Mouse (Mus musculus) liver, embryonic 14.5 days (tissue): ENCODE results near the gene Stat6. TPM values are rescaled to one million over a fixed set of nuclear protein-coding genes. Genes with fewer than 3 reads are reported as not detected.

Experiments used
- ATAC-seq: fragments of 200-750 bp; cut with Nextera tagmentation; 2 replicates; pipeline ENCODE4 v1.8.0; 2017; ENCODE audit warnings: moderate number of reproducible peaks, mild to moderate bottlenecking, moderate library complexity; ENCODE audit not compliant: insufficient read depth
- DNase-seq, 3 experiments: peaks; one replicate each; pipeline ENCODE4 v3.0.0-alpha.2; 2012 to 2013; ENCODE audit warnings: low read depth in 3 of 3, low spot score in 3 of 3
- H3K27ac ChIP-seq: fragments of 300-500 bp; sonication (generic); 2 replicates; pipeline ENCODE4 v1.5.1; 2014; ENCODE audit warnings: moderate library complexity, mild to moderate bottlenecking, control low read depth, inconsistent platforms
- H3K27me3 ChIP-seq: fragments of 300-500 bp; sonication (generic); 2 replicates; pipeline ENCODE4 v1.6.1; 2014; ENCODE audit warnings: mild to moderate bottlenecking, low read length, moderate library complexity; ENCODE audit not compliant: control insufficient read depth, insufficient read depth
- H3K36me3 ChIP-seq: fragments of 300-500 bp; sonication (generic); replicated peaks from 2 replicates; pipeline ENCODE4 v1.6.1; 2014; ENCODE audit warnings: low read depth; ENCODE audit not compliant: control insufficient read depth, insufficient read depth
- H3K4me1 ChIP-seq, 2 experiments: fragments of 200-500 bp in 1 of 2; fragments of 300-500 bp in 1 of 2; sonication (generic) in 1 of 2; replicated peaks; 2 replicates each; pipeline ENCODE4 v1.6.1; 2012 to 2014; ENCODE audit warnings: antibody characterized with exemption in 1 of 2, inconsistent platforms in 1 of 2, low read length in 1 of 2; ENCODE audit not compliant: control insufficient read depth in 2 of 2, insufficient read depth in 2 of 2
- H3K4me2 ChIP-seq: fragments of 300-500 bp; sonication (generic); 2 replicates; pipeline ENCODE4 v1.6.1; 2014; ENCODE audit warnings: low read depth, mild to moderate bottlenecking, control low read depth, moderate library complexity
- H3K4me3 ChIP-seq, 2 experiments: fragments of 200-500 bp in 1 of 2; fragments of 300-500 bp in 1 of 2; sonication (generic) in 1 of 2; 2 replicates each; pipeline ENCODE4 v1.5.1; 2012 to 2014; ENCODE audit warnings: low read depth in 2 of 2, low read length in 2 of 2, mild to moderate bottlenecking in 2 of 2, control low read depth in 1 of 2, inconsistent platforms in 1 of 2, moderate library complexity in 1 of 2; ENCODE audit not compliant: insufficient read depth in 1 of 2
- H3K9ac ChIP-seq: fragments of 300-500 bp; sonication (generic); replicated peaks from 2 replicates; pipeline ENCODE4 v1.6.1; 2014; ENCODE audit warnings: mild to moderate bottlenecking, control low read depth, moderate library complexity
- H3K9me3 ChIP-seq: fragments of 300-500 bp; sonication (generic); 2 replicates; pipeline ENCODE4 v1.6.1; 2016; ENCODE audit warnings: low read length, mixed read lengths; ENCODE audit not compliant: control insufficient read depth
- CTCF ChIP-seq: IDR thresholded peaks from 2 replicates; pipeline ENCODE4 v1.5.1; 2016; ENCODE audit warnings: antibody characterized with exemption, low read depth, control low read depth
- EP300 ChIP-seq: IDR thresholded peaks from 2 replicates; pipeline ENCODE4 v1.6.1; 2016; ENCODE audit warnings: antibody characterized with exemption, low read depth
- WGBS: fragments of 180-500 bp; shearing (Covaris S2); extraction: QIAGEN DNeasy Blood & Tissue Kit; methylation state at CpG from one replicate; pipeline ENCODE4 v1.1.7; 2014; ENCODE audit not compliant: insufficient replicate concordance; 5-methylcytosine and 5-hydroxymethylcytosine counted together
- polyA plus RNA-seq, 2 experiments: library from polyadenylated mRNA; depleted of rRNA in 1 of 2; stranded (reverse) in 1 of 2; unstranded in 1 of 2; fragments of >200 nt; fragmentation: Nextera tagmentation in 1 of 2; extraction: Ambion mirVana in 1 of 2; gene quantifications; 2 replicates each; pipeline versions ENCODE4 v1.2.1 to v1.2.3; 2012 to 2014

The Stat6 gene
- polyA plus RNA-seq, 2 experiments: 10.2 to 10.9 TPM

DNA sequence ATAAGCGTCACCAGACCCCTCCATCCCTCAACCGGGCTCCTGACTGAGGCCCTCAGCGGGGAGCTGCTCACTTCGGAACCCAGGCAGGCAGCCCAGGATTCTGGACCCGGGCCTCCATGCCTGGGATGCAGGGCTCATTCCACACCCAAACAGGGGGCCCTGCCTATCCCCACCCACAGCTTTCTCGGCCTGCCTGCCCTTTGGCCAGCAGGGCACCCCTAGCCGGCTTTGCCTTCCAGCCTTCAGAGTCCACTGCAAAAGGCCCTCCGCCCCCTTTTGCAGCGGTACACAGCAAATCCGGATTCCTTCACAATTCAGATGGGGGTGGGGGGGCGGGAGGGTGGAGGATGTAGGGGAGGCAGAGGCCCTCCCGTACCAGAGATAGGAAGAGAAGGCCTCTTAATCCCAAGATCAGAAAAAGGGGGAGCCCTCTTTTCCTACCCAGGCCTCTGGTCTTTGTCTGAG lies 22.8 kb upstream of the Stat6 start:
- Histone ChIP-seq H3K4me3 (peak overlapping the region; percentile 49 to 55), H3K9ac (no peak overlapping the region), H3K9me3 (no peaks in the 10 kb centered on the region), H3K36me3 (no peaks in the 10 kb centered on the region), H3K27ac (no peak overlapping the region), H3K4me2 (peak overlapping the region; percentile 54), H3K4me1 (peaks cover 0 to 15% of the 10 kb centered on the region in 2 experiments; a peak in 2 of 4 replicates), H3K27me3 (peaks cover 34% of the 10 kb centered on the region)
- DNase-seq (no peak), ATAC-seq (no peak)
- WGBS: 23% methylated on average over 12 of the region's 12 CpGs
- TF ChIP-seq EP300 (no peak), CTCF (no peak)

DNA sequence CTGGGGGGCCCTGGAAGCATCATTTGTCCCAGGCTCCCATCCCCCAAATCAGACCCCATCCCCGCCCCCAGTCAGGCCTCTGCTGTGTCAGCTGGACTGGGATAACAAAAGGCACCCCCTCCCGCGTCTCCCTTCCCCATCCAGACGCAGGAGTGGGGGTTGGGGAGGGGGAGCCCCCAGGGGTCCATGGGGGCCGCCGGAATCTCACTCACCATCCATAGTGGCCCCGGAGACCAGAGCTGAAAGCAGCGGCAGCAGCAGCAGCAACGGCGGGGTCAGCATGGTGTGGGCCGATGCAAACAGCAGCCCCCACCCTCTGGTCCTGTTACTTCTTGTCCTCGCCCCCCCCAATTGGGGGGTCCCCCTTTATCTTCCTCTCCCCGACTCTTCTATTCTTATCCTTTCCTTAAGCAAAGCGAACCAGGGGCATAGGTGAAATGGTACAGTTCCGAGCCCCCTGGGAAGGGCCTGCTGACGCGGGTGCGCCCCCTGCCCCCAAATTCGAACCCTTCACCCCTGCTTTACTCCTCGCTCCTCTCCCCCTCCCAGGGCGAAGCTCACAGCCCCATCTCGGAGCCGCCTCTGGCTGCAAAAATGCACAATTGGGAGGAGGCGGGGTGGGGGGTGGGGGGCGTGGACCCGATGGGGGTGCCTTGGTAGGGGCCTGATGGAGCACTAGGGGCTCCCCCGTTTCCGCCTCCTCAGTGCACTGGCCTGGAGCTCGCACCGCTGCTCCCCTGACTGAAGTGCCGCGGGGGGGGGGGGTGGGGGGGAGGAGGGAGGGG lies 22.2 kb upstream of the Stat6 start, which contains the start of gene Lrp1:
TSS of gene Lrp1 (minus strand) at position 743 of the 785 bp plus-strand sequence.
- ATAC-seq: peak; percentile 32; the same call in 1 of the 2 replicates
- no peak for DNase-seq
- H3K36me3 ChIP-seq: no peaks in the 10 kb centered on the region
- TF ChIP-seq CTCF: no peak
- no peak for TF ChIP-seq EP300
- WGBS: 7% methylated on average over 30 of the region's 32 CpGs
- no peaks in the 10 kb centered on the region for H3K9me3 ChIP-seq
- H3K9ac ChIP-seq: peak within 1 kb of the TSS; percentile 21; the same call in 1 of the 2 replicates
- H3K4me3 ChIP-seq: peak within 1 kb of the TSS; percentile 55 to 63
- peaks cover 34% of the 10 kb centered on the region for H3K27me3 ChIP-seq
- peak within 1 kb of the TSS; percentile 62 for H3K4me2 ChIP-seq
- peaks cover 0 to 14% of the 10 kb centered on the region in 2 experiments; a peak in 2 of 4 replicates for H3K4me1 ChIP-seq
- no peak within 1 kb of the TSS; the same call in 1 of the 2 replicates for H3K27ac ChIP-seq

DNA sequence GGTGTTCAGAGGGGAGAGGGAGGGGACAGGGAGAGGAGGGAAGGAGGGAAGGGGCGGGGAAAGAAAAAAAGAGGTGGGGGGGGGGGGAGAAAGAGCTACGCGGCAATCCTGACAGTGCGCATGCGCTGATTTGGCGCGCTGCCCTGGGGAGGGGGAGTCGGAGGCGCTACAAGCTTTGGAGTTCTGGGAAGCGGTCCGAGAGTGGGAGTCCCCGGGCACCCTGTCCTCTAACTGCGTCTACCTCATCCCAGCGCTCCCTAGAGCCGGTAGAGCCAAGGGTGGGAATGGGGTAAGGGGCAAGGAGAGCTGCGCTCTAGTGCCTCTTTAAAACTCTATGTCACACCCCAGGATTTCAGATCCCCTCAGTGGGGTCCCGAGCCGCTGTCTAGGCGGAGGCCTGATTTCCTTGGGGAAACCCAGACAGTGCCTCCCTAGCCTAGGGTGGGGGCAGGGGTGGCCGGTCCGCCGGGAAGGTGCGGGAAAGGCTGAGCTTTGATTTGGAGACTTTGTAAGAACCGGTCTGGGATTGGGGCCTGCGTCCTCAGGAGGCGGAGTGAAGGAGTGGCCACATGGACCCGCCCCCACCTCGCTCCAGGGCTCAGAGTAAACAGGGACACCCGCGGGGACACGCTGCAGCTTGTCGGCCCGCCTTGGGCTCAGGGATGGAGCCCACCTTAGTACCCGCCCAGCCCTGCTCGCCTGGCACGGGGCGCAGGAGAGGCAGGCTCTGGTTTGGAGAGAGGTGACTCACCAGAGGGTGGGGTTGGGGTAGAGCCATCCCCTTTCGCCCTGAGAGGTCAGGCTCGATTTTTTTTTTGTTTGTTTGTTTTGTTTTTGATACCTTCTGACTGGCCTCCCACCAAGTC lies 21.4 kb upstream of the Stat6 start:
- 0 out of 2 replicates have a peak overlapping the region, but pooled peaks have one; percentile 21 for H3K9ac ChIP-seq
- DNase-seq: no peak
- no peak overlapping the region; the same call in 1 of the 2 replicates for H3K27ac ChIP-seq
- ATAC-seq: peak; percentile 71
- peak overlapping the region; percentile 62 for H3K4me2 ChIP-seq
- peak overlapping the region; percentile 51 to 63 for H3K4me3 ChIP-seq
- no peaks in the 10 kb centered on the region for H3K36me3 ChIP-seq
- WGBS: 1% methylated on average over 37 of the region's 39 CpGs
- TF ChIP-seq CTCF (no peak), EP300 (no peak)
- H3K4me1 ChIP-seq: peaks cover 0 to 11% of the 10 kb centered on the region in 2 experiments; a peak in 2 of 4 replicates
- H3K27me3 ChIP-seq: peaks cover 34% of the 10 kb centered on the region
- H3K9me3 ChIP-seq: no peaks in the 10 kb centered on the region

DNA sequence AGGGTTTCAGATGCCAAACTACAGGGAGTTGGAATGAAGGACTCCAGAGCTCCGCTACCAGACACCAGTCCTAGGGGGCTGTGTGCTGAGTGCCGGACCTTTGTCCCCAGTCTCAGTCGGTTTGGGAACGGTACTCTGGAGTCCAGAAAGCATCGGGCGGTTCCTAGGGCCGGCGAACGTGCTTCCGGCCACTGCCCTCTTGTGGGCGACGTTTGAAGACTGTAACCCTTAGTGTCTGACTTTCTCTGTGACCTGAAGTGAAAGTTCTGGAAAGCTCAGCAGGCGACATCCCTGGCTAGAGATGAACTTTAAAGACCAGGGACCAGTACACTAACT lies 20.8 kb upstream of the Stat6 start:
- Histone ChIP-seq H3K9ac (no peak overlapping the region), H3K9me3 (no peaks in the 10 kb centered on the region; the same call in 1 of the 2 replicates), H3K27me3 (peaks cover 34% of the 10 kb centered on the region), H3K36me3 (no peaks in the 10 kb centered on the region), H3K4me2 (peak overlapping the region; percentile 62), H3K4me1 (peaks cover 0 to 7% of the 10 kb centered on the region in 2 experiments; a peak in 2 of 4 replicates), H3K4me3 (peak overlapping the region; percentile 51 to 63), H3K27ac (no peak overlapping the region)
- TF ChIP-seq CTCF (peak; percentile 62), EP300 (no peak)
- WGBS: under 1% methylated on average over 13 of the region's 13 CpGs
- DNase-seq: no peak
- peak; percentile 49 for ATAC-seq
